Mouse (Mus musculus) embryo, embryonic 11 days (tissue): ENCODE measurements around the gene Kbtbd4.

ENCODE experiments used
- DNase-seq: peaks from one replicate; pipeline ENCODE4 v3.0.0-alpha.2; 2015

The Kbtbd4 gene

GRCm38 (mm10) chr2:90960012-90960411, 55.5 kb downstream of the Kbtbd4 start:
- no peak for DNase-seq
